Mouse (Mus musculus): ENCODE data around the gene Gm37240.
A peak's percentile ranks its signal among the peaks of the same experiment; 100 is the strongest.
"Not testable (repeated sequence)": the region's sequence is repeated elsewhere in the genome, so short reads cannot be mapped to it uniquely, and the experiment has no call there.

Gene Gm37240

DNA sequence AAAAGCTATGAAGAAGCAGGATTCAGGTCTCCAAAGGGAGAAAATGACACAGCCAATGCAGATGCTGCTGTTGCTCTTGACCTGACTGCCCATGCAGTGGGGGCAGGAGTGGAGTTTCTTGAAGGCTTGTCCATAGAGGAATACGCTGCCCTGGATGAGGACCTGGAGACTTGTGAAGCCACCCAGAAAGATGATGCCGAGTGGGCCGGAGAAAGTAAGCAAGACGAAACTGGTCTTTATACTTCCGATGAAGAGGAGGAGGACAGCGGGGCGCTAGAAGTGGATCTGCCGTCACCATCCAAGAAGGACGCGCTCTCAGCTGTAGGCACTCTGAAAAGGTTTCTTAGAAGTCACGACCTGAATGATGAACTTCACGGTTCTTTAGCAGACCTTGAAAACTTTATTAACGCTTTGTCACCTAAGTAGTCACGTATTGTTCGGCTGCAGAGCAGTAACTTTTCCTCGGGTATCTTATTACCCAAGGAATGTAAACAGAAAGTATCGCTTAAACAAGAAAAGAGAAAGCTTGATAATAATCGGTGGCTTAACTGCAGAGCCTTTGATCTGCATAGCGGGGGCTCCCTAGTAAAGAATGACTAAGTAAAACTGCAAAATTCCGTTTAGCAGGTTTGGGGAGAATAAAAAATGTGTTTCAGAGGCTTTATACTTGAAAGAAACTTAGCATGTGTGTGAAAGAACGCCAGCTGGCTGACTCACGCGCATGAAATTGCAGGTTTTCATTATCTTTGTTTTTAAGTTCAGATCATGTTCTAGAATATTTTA lies 1292.2 kb downstream of the Gm37240 start:
- DNase-seq (ENCODE audit: extremely low spot score, low read depth, low spot score) = no peak

DNA sequence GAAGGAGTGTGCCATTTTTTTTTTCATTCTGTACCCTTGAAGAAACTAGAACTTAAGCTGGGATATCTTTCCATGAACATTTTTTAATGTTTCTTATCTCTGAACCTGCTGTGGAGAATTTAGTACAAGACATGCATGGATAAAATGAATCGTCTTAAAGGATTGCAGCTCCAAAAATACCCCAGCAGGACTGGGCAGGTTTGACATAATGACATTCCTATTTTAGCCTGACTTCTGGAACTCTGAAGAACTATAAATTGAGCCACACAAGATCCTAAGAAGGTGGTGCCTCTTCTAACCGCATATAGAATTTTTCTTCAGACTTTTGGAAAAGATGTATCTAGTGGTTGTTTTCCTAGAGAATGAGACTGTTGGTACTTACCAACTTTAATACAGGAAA lies 1294.0 kb downstream of the Gm37240 start, which contains the start of gene Tigd4:
Gene Tigd4, plus strand, starts transcription at position 301 of the 400 bp plus-strand sequence.
- DNase-seq (ENCODE audit: extremely low spot score, low read depth, low spot score) = no peak

DNA sequence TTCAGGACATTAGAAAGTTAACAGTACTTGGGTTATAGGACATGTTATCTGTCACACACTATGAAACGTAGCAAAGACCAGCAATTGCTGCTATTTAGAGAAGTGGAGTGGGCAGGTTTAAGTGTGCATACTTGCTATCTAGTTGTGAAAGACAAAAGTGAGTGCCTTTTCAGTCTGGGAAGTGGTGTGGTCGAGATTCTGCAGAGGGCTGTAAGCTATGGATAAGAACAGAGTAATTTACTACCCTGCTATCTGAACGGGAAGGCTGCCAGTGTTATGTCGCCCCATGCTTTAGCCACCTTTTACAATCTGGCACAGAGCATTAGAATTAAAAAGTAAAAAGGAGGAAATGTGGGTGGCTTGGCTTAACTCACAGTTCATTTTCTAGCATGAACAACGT lies 1300.6 kb downstream of the Gm37240 start:
- no peak for DNase-seq (ENCODE audit: extremely low spot score, low read depth, low spot score)

DNA sequence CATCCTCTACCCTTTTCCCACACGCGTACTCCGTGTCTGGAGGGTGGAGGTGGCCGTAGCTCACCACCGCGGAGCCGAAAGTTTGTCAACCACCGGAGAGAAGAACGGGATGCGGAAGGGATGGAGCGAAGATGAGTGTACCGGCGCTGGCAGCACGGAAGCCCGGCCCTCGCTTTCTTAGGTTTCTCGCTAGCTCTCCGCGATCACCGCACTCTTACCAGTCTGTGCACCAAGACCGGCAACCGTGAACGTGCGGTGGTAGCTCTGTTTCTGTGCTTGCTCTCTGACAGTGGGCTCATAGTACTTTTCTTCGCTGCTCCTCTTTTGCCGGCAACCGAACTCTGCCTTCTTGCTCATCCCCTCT lies 1304.4 kb downstream of the Gm37240 start:
- DNase-seq (ENCODE audit: extremely low spot score, low read depth, low spot score) = no peak

DNA sequence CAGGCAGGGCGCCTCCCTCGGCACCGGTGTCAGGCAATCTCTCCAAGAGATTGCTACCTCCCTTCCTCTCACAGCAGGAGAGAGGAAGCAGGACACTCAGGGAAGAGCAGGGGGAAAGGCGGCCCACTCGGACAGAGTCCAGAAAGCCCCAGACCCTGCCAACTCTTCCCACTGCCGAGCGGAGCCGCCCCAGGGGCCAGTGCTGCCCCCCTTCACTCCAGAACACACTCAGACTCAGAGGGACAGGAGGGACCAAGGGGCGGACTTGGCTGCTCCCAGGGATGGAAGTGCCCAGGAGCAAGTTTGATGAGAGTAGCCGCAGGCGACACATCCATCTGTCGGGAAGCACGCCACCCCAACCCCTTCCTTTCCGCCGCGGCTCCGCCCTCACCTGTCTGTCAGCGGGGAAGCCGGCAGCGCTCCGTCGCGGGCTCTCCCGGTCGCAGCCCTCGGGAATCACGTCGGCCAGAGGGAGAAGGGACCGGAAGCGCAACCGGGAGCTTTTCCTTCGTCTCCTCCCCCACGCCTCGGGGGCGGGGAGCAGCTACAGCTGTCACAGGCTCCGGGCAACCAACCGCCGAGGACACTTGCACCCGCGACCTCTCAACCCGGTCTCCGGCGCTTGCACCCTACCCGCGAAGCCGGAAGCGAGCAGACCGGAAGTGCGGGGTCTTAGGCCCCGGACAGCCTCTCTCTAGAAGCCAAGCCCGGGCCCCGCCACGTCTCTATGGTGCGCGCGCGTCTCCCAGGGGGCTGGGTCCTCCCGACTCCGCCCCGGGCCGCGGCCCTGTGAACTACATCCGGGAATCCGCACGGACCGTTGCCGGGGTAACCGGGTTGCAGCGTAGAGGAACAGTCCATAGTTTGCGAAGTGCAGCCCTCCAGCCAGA lies 1305.0 kb downstream of the Gm37240 start, which contains the start of gene Arfip1:
Gene Arfip1, minus strand, starts transcription at position 603 of the 890 bp plus-strand sequence.
- DNase-seq (ENCODE audit: extremely low spot score, low read depth, low spot score) = peak; percentile 80

DNA sequence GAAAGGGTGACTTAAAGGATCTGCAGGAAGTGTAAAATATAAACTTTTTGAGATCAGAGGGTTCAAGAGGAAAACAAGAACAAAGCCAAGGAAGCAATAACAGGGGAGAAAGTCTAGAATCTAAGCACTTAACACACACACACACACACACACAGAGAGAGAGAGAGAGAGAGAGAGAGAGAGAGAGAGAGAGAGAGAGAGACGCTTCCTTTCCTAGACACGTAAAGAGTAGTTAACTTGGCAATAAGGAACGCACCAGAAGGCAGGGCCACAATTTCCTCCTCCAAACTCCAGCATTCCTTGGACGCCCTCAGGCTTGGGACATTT lies 1305.7 kb downstream of the Gm37240 start:
- DNase-seq (ENCODE audit: extremely low spot score, low read depth, low spot score) = no peak

DNA sequence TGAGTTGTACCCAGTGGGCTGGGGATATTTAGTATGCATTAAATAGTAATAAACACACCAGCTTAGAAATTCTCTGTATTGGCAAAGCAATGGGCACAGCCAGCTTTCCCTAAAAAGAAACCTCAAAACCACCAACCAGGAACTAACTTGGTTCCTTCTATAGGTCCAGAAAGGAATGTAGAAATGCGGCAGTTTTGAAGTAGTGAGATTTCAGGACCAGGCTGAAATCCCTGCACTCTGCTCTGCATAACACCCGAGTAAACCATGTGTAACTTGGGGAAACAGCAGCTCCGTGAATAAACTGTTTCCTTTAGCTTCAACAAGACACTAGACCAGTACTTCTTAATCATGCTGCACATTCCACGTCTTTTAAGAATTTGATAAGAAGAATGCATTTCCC lies 1306.6 kb downstream of the Gm37240 start:
- DNase-seq (ENCODE audit: extremely low spot score, low read depth, low spot score) = no peak

DNA sequence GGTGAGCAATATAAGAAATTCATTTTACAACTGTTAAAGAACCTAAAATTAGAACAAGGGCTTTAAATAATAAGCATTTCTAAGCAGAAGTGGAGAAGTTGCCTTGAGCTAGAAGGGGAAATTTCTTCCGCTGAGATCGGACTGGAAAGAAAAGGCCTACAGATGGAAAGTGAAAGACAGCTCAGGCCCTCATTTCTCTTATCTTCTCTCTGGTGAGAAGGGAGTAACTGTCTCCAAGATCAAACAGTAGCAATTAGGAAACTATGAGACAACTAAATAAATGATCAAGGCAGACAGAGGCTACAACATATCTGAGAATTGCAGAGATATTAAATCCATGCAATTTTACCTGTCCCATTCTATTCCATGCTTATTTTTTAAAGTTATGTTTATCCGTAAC lies 1316.8 kb downstream of the Gm37240 start:
- no peak for DNase-seq (ENCODE audit: extremely low spot score, low read depth, low spot score)

DNA sequence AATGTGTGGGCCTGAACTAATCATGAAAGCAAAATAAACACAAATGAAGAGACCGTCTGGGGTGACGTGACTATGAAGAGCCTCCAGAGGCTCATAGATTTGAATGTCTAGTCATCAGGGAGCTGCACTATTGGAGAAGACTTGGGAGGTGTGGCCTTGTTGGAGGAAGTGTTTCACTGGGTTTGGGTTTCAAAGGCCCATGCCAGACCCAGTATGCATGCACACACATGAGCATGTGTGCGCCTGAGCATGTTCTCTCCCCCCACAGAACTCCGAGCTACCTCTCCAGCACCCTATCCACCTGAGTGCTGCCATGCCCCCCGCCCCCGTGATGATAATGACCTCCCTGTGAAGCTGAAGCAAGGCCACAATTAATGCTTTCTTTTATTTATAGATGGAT lies 1317.7 kb downstream of the Gm37240 start:
- no peak for DNase-seq (ENCODE audit: extremely low spot score, low read depth, low spot score)

DNA sequence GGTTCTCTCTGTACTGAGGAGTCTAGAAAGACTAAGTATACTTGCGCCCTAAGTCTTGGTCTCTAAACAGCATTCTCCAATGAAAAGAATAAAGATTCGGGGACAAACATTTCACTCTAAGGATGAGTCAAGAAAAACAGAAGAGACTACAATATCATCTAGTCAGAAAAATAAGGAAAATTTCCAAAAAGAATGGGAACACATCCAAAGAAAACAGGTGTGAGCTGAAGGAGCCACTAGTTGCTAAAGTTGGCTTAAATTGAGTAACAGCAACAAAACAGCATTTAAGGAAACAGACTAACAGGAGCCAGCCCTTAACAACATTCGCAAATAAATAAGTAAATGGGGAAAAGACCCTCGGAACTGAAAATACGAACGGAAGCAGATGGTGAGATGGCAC lies 1318.8 kb downstream of the Gm37240 start:
- DNase-seq (ENCODE audit: extremely low spot score, low read depth, low spot score) = no peak

DNA sequence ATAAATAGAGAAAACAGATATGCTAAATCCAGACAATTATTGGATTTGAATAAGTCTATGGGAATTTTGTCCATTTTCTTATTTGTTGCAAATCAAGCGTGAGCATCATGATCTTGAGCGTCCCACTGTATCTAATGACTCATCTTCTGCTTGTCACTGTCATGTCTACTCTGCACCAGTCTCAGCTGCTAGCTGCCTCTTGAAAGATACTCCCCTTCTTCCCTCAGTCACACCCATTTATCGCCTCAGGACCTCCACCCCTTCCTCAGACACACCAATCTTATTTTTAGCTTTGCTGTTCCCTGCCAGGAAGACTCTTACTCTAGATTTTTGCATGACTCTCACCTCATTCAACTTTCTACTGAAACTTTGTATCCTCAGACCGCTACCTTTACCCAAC lies 1323.9 kb downstream of the Gm37240 start:
- no peak for DNase-seq (ENCODE audit: extremely low spot score, low read depth, low spot score)

DNA sequence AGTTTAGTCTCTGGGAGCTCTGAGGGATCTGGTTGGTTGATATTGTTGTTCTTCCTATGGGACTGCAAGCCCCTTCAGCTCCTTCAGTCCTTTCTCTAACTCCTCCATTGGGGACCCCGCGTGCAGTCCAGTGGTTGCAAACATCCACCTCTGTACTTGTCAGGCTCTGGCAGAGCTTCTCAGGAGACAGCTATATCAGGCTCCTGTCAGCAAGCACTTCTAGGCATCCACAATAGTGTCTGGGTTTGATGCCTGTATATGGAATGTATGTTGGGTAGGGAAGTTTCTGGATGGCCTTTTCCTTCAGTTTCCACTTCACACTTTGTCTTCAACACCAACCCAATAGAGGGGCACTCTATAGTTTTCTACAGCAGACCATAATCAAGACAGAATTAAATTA lies 1324.4 kb downstream of the Gm37240 start:
- not testable (repeated sequence) for DNase-seq (ENCODE audit: extremely low spot score, low read depth, low spot score)

DNA sequence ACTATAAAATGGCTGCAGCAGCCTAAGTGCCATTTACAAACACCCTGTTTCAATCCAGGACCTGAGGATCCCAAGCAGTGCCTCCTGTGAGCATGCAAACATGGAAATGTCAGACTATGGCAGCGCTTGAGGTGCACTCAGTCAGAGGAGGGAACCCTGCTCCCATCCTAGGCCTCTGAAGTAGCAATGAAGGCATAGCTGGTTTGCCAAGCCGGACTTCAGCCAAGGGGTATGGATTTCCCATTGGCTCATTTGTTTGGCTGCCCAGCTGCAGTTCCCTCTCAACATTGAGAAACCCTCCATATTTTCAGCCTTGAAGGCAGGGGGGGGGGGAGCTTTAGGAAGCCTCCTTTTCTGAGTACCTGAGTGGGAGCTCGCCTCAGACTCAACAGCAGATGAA lies 1329.0 kb downstream of the Gm37240 start:
- no peak for DNase-seq (ENCODE audit: extremely low spot score, low read depth, low spot score)

DNA sequence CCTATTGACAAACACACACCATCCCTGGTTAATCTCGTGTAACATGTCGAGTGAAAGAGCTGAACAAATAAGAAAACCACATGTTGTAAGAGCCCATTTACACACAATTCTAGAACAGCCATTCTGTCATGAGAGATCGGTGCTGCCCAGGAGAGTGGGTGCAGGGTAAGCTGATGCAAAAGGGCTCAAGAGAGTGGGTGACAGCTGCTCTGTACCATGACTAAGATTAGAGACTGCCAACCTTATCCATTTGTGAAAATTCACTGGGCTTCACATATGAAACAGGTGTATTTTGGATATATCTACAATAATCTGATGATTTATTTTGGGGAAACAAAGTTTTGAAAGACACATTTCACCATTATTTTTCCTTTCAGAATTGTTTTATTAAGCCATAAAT lies 1331.5 kb downstream of the Gm37240 start:
- no peak for DNase-seq (ENCODE audit: extremely low spot score, low read depth, low spot score)

DNA sequence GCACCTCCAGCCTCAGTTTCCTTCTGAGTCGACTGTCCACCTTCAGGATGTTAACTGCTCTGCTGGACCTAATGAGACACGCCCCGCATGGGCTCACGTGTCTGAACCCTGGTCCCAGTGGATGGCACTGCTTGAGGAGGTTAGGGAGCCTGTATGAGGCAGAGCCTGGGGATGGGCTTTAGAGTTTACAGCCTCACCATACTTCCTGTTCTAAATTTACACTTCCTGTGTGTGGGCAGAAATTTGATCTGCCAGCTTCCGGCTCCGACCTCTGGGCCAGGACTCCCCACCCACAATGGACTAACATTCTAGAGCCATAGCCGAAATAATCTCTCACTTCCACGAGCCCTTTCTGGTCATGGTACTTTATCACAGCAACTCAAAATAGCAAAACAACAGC lies 1340.1 kb downstream of the Gm37240 start:
- DNase-seq (ENCODE audit: extremely low spot score, low read depth, low spot score) = no peak

DNA sequence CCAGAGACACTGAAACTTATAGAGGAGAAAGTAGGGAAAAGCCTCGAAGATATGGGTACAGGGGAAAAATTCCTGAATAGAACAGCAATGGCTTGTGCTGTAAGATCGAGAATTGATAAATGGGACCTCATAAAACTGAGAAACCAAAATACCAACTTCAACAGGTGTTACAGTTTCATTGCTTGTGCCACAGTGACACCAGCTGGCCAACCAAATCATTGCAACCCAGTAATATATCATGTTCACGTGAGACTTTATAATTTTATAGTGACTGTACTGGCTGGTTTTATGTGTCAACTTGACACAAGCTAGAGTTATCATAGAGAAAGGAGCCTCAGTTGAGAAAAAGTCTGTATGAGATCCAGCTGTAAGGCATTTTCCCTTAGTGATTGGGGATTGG lies 1344.9 kb downstream of the Gm37240 start:
- peak; percentile 37 for DNase-seq (ENCODE audit: extremely low spot score, low read depth, low spot score)

DNA sequence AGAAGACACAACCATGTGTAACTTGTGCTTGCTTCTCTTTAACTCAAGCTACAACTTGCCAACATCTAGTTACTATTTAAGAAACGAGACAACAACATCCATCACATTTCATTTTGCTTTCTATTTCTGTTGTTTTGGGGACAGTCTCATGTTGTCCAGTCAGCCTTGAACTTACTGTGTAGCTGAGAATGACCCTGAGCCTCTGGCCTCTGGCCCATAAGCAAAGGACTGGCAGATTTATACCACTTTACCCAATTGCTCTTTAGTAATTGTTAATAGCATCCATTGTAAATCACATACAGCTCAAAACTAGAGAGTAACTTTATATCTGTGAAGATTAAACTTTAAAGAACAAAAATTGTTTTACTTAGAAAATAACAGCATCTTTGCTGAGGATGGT lies 1345.4 kb downstream of the Gm37240 start:
- no peak for DNase-seq (ENCODE audit: extremely low spot score, low read depth, low spot score)

DNA sequence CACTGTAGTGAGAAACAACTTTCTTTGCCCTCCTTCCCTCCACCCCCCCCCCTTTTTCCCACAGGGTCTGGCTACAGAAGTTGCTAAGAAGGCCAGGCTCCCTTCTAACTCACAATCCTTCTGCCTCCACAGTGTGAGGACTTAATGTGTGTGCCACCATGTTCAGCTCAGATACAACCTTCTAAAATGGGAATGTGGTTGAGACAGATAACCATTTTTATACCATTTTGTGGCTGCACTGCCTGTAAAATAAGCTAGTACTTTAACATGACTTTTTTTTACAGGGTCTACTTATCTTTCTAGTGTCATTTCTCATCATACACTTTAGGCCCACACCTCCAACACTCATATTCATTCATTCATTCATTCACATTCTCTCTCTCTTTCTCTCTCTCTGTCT lies 1346.7 kb downstream of the Gm37240 start:
- DNase-seq (ENCODE audit: extremely low spot score, low read depth, low spot score) = no peak

DNA sequence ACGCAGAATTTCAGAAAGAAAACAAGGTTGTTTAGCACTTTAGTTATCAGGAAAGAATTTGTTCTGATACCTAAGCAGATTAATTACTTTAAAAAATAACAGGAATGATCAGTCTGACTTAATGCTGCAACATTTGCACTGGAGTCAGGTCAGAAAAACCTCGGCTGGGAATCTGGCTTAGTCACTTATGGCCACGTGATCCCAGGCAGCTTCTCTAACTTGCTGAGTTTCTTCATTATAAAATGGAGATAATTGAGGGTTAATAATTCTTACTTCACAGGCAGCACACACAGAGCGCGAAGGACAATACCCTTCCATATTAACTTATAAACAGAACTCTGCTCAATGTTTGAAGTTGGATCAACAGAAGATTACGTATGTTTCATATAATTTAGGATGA lies 1350.3 kb downstream of the Gm37240 start:
- DNase-seq (ENCODE audit: extremely low spot score, low read depth, low spot score) = no peak

DNA sequence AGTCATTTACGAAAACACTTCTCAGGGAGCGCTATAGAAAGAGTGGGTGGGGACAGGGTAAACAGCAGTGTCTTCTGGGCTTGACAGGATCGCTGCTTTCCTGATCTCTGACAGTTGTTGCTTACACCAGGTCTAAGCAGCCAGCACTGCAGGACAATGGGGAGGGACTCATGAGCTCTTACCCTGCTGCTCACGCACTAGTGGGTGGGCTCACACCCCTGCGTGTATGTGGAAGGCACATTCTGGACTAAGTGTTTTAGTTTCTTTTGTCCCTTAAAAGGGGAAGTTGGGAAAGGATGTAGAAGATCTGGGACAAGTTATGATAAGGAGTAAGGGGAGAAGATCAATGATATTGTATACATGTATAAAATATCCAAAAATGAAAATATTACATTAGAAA lies 1354.1 kb downstream of the Gm37240 start:
- no peak for DNase-seq (ENCODE audit: extremely low spot score, low read depth, low spot score)

DNA sequence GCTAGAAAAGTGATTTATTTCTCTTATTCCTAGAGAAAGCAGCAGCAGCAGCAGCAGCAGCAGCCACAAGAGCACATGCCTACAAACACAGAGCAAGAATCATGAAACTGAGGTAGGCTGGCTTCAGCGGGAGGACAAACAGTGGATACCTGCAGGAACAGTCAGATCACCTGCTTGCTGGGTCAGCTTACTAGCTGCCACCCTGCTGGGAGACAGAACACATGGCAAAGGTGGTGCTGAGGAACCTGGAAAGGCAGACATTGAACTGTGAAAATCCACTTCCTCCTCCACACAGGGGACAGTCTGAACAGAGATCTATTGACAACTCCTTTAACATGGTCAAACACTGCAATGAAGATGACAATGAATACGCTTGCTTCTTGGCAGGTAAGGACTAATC lies 1358.3 kb downstream of the Gm37240 start:
- DNase-seq (ENCODE audit: extremely low spot score, low read depth, low spot score) = no peak

DNA sequence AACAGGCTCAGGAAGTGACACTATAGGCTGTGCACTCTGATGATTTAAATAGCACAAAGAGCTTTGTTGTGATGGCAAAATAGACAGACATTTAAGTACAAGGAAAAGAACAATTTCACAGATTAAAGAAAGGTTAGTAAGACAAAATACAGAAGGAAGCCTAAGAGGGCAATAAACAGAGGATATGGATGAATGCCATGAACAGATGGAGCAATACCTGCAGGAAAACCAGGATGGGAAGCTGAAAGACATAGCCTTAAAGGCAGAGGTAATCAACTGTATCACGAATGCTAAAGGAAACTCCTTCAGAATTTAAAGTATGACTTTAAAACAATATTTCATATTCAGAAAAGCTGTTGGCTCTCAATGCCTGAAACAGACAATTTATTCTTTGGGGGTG lies 1362.4 kb downstream of the Gm37240 start:
- no peak for DNase-seq (ENCODE audit: extremely low spot score, low read depth, low spot score)
